Mouse (Mus musculus) neural tube, embryonic 11.5 days (tissue): ENCODE results near the gene Gpr146. TPM values are rescaled to one million over a fixed set of nuclear protein-coding genes. Genes with fewer than 3 reads are reported as not detected.
"Not testable (repeated sequence)": the region's sequence is repeated elsewhere in the genome, so short reads cannot be mapped to it uniquely, and the experiment has no call there.

Experiments used
- ATAC-seq: fragments of 200-750 bp; cut with Nextera tagmentation; 2 replicates; pipeline ENCODE4 v1.8.0; 2017; ENCODE audit warnings: moderate number of reproducible peaks, mild to moderate bottlenecking, moderate TSS enrichment, moderate library complexity; ENCODE audit not compliant: insufficient read depth, low FRiP score, low TSS enrichment
- DNase-seq: peaks from one replicate; pipeline ENCODE4 v3.0.0-alpha.2; 2015; ENCODE audit warnings: low spot score
- H3K27ac ChIP-seq: fragments of 300-500 bp; sonication (generic); 2 replicates; pipeline ENCODE4 v1.5.1; 2014; ENCODE audit warnings: low read depth, mild to moderate bottlenecking, low read length
- H3K27me3 ChIP-seq: fragments of 300-500 bp; sonication (generic); 2 replicates; pipeline ENCODE4 v1.6.1; 2014; ENCODE audit warnings: mild to moderate bottlenecking, low read length, mixed read lengths; ENCODE audit not compliant: control insufficient read depth, insufficient read depth
- H3K36me3 ChIP-seq: fragments of 300-500 bp; sonication (generic); 2 replicates; pipeline ENCODE4 v1.6.1; 2014; ENCODE audit warnings: mild to moderate bottlenecking, low read length, moderate library complexity, mixed read lengths; ENCODE audit not compliant: control insufficient read depth, insufficient read depth
- H3K4me1 ChIP-seq: fragments of 300-500 bp; sonication (generic); 2 replicates; pipeline ENCODE4 v1.6.1; 2014; ENCODE audit warnings: low read length, mixed read lengths; ENCODE audit not compliant: control insufficient read depth, insufficient read depth
- H3K4me2 ChIP-seq: fragments of 300-500 bp; sonication (generic); 2 replicates; pipeline ENCODE4 v1.6.1; 2014; ENCODE audit warnings: low read depth, mild to moderate bottlenecking, moderate library complexity
- H3K4me3 ChIP-seq: fragments of 300-500 bp; sonication (generic); 2 replicates; pipeline ENCODE4 v1.5.1; 2014; ENCODE audit warnings: low read depth, low read length
- H3K9ac ChIP-seq: fragments of 300-500 bp; sonication (generic); 2 replicates; pipeline ENCODE4 v1.6.1; 2014; ENCODE audit warnings: mild to moderate bottlenecking, low read length
- H3K9me3 ChIP-seq: fragments of 300-500 bp; sonication (generic); 2 replicates; pipeline ENCODE4 v1.6.1; 2016; ENCODE audit warnings: low read length; ENCODE audit not compliant: control insufficient read depth
- whole genome bisulfite sequencing: fragments of 180-500 bp; shearing (Covaris S2); extraction: QIAGEN DNeasy Blood & Tissue Kit; methylation state at CpG from one replicate; pipeline ENCODE4 v1.1.7; 2014; 5-methylcytosine and 5-hydroxymethylcytosine counted together
- polyA plus RNA-seq: library from polyadenylated mRNA; unstranded; fragments of >200 nt; fragmentation: Nextera tagmentation; extraction: Ambion mirVana; gene quantifications from 2 replicates; pipeline ENCODE4 v1.2.1, GENCODE M21; 2014

Gene Gpr146
- polyA plus RNA-seq, 1 experiment from 2014 or later: 2.4 TPM

- not testable (repeated sequence) for H3K9ac ChIP-seq, DNase-seq, H3K36me3 ChIP-seq, H3K27me3 ChIP-seq, H3K9me3 ChIP-seq, ATAC-seq, H3K4me3 ChIP-seq, H3K4me2 ChIP-seq
- WGBS: 72% methylated on average over 5 of the region's 5 CpGs
- Histone ChIP-seq H3K27ac (peak overlapping the region; percentile 54; the same call in 1 of the 2 replicates), H3K4me1 (peaks cover 12% of the 10 kb centered on the region; the same call in 1 of the 2 replicates)
Measured at GRCm38 (mm10) chr5:139390324-139391119, 13.0 kb downstream of the Gpr146 start.

- 82% methylated on average over 11 of the region's 11 CpGs for WGBS
- DNase-seq (no peak), ATAC-seq (no peak)
- H3K36me3 ChIP-seq: no peaks in the 10 kb centered on the region
- no peaks in the 10 kb centered on the region for H3K9me3 ChIP-seq
- H3K9ac ChIP-seq: no peak overlapping the region
- no peak overlapping the region for H3K4me3 ChIP-seq
- peaks cover 12% of the 10 kb centered on the region; the same call in 1 of the 2 replicates for H3K4me1 ChIP-seq
- H3K27me3 ChIP-seq: no peaks in the 10 kb centered on the region
- no peak overlapping the region for H3K27ac ChIP-seq
- H3K4me2 ChIP-seq: no peak overlapping the region
Measured at GRCm38 (mm10) chr5:139391309-139391990, 14.0 kb downstream of the Gpr146 start.

GRCm38 (mm10) chr5:139392219-139393196 is 15.0 kb downstream of the Gpr146 start:
- H3K36me3 ChIP-seq: no peaks in the 10 kb centered on the region
- peaks cover 12% of the 10 kb centered on the region; the same call in 1 of the 2 replicates for H3K4me1 ChIP-seq
- no peaks in the 10 kb centered on the region for H3K27me3 ChIP-seq
- WGBS: 94% methylated on average over 37 of the region's 37 CpGs
- H3K9me3 ChIP-seq: no peaks in the 10 kb centered on the region
- H3K9ac ChIP-seq: no peak overlapping the region
- DNase-seq (no peak), ATAC-seq (no peak)
- no peak overlapping the region for H3K27ac ChIP-seq
- H3K4me2 ChIP-seq: no peak overlapping the region
- H3K4me3 ChIP-seq: no peak overlapping the region

DNA sequence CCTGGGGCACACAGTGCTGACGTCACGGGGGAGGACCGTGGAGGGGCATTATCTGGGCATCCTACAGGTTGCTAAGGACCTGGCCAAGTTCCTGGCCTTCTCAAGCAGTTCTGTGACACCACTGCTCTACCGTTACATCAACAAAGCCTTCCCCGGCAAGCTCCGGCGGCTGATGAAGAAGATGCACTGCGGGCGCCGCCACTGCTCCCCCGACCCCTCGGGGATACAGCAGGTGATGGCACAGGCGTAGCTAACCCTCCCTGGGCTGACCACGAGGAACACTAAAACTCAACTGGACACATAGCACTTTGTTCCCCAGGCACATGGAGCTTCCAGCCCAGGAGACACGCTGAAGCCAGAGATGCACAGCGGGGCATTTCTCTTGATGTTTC is 15.7 kb downstream of the Gpr146 start:
- Histone ChIP-seq H3K4me3 (no peak overlapping the region), H3K27ac (no peak overlapping the region), H3K36me3 (no peaks in the 10 kb centered on the region), H3K4me1 (peaks cover 11% of the 10 kb centered on the region; the same call in 1 of the 2 replicates), H3K9me3 (no peaks in the 10 kb centered on the region), H3K9ac (no peak overlapping the region), H3K27me3 (no peaks in the 10 kb centered on the region), H3K4me2 (no peak overlapping the region)
- no peak for ATAC-seq
- no peak for DNase-seq
- 92% methylated on average over 16 of the region's 16 CpGs for WGBS

DNA sequence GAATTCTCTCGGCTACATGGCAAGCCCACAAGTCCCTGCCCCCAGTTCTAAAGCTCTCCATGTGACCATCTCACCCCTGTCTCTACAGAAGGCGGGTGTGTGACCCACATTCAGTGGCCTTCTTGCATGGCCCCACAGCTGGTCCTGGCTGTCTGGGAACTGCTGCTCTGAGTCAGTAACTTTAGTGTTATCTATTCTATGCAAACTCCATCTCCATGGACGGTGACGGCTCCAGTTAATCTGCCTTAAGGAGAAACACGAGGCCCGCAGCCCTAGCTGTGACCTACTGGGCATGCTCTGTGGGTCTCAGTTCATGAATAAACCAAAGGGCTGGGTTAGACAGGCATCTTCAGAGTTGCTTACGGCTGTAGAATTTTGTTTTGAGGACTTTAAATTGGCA is 16.9 kb downstream of the Gpr146 start:
- Histone ChIP-seq H3K9me3 (no peaks in the 10 kb centered on the region), H3K4me1 (0 out of 2 replicates have a peak, but pooled peaks cover 4% of the 10 kb centered on the region), H3K27me3 (no peaks in the 10 kb centered on the region), H3K36me3 (no peaks in the 10 kb centered on the region), H3K4me2 (no peak overlapping the region), H3K27ac (no peak overlapping the region), H3K9ac (no peak overlapping the region), H3K4me3 (no peak overlapping the region)
- WGBS: 82% methylated on average over 7 of the region's 7 CpGs
- no peak for ATAC-seq
- no peak for DNase-seq

DNA sequence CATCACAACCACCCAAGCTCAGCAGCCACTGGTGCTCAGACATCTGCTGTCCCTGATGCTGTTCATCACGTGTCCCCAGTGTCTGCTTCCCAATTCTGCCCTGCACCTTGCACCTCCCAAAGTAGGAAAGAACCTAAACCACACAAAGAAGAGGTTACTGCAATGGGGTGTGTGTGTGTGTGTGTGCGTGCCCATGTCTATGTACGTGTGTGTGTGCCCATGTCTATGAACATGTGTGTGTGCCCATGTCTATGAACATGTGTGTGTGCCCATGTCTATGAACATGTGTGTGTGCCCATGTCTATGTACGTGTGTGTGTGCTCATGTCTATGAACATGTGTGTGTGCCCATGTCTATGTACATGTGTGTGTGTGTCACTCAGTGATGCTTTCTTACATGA is 18.0 kb downstream of the Gpr146 start:
- H3K4me3 ChIP-seq: no peak overlapping the region
- H3K9me3 ChIP-seq: no peaks in the 10 kb centered on the region
- DNase-seq (no peak), ATAC-seq (no peak)
- no peak overlapping the region for H3K27ac ChIP-seq
- no peak overlapping the region for H3K4me2 ChIP-seq
- WGBS: 88% methylated on average over 4 of the region's 4 CpGs
- H3K36me3 ChIP-seq: no peaks in the 10 kb centered on the region
- no peaks in the 10 kb centered on the region for H3K4me1 ChIP-seq
- H3K27me3 ChIP-seq: no peaks in the 10 kb centered on the region
- no peak overlapping the region for H3K9ac ChIP-seq

GRCm38 (mm10) chr5:139397359-139397916 is 19.9 kb downstream of the Gpr146 start:
- 94% methylated on average over 4 of the region's 4 CpGs for WGBS
- no peaks in the 10 kb centered on the region for H3K27me3 ChIP-seq
- H3K9ac ChIP-seq: no peak overlapping the region
- no peaks in the 10 kb centered on the region for H3K36me3 ChIP-seq
- H3K4me2 ChIP-seq: no peak overlapping the region
- no peak overlapping the region for H3K4me3 ChIP-seq
- H3K4me1 ChIP-seq: no peaks in the 10 kb centered on the region
- no peaks in the 10 kb centered on the region for H3K9me3 ChIP-seq
- ATAC-seq (no peak), DNase-seq (no peak)
- no peak overlapping the region for H3K27ac ChIP-seq
